Mouse (Mus musculus) ovary, postnatal 36 days (tissue): ENCODE data around the gene Ubl3.

Source experiments
- DNase-seq: peaks from one replicate; pipeline ENCODE4 v3.0.0; 2022; ENCODE audit warnings: low spot score, mixed read lengths

The Ubl3 gene

DNA sequence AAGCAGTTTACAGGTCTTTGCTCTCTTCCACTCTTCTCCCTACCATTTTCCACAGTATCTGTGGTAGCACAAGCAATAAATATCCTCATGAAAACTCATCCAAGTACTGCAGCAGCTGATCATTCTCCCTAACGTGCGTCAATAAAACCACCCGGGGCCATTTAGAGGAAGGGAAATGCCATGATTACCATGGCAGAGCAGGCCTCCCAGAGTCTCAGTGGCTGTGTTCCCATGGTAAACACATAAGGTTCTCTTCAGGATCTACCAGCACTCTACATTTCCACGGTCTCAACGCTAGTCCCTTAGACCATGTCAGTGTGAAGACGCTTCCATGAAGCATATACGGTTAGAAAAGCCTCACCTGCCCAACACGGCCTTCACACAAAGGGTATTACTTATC, 26.0 kb downstream of the Ubl3 start:
- DNase-seq: no peak

DNA sequence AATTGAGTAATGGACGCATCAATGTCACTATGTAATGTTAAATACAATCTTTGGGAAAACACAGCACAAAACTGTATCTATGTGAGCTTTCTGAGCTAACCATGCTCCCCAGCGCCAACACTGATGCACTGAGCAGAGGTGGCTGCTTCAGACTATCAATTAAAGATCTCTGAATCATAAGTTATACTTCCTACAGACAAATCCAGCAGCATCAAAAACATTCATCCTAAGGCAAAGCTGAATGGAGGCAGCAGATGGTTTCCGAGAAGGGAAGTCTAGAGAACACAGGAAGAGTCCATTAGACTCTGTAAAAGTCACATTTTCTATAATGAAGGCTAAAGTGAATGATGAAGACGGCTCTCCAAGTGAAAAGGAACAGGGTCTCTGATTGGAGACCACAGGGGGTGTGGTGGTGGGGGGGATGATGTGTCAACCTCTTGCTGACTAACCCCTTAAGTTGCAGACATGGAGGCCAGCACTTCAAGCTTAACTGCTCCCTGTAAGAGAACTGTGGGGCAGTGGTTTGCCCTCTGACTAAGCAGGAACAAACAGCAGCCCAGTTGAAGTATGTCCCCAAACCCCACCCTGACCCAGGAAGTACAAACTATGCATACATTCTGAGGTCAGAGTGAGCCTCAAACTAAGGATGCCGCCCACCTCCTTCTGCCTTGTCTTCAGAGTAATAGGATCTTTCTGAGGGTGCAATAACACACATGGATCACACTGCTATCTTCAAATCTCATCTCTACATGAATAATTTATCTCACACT, 29.2 kb downstream of the Ubl3 start:
- no peak for DNase-seq

- DNase-seq: no peak
Observed at GRCm38 (mm10) chr5:148522378-148522777, 30.2 kb downstream of the Ubl3 start.

DNA sequence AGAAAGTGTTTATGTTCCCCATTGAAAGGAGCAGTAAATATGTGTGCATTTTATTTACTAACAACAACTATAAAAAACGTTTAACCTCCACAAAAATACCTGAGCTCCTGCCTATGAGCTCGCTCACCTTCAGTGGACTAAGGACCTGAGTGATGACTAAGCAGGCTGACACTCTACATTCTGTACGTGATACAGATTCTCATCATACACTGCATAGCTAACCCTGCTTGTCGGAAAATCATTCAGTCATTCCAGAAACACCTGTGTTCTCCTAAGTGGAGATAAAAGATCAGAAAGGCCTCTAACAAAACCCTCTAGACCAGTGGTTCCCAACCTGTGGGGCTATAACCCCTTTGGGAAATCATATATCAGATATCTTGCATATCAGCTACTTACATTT, 35.1 kb downstream of the Ubl3 start:
- no peak for DNase-seq

DNA sequence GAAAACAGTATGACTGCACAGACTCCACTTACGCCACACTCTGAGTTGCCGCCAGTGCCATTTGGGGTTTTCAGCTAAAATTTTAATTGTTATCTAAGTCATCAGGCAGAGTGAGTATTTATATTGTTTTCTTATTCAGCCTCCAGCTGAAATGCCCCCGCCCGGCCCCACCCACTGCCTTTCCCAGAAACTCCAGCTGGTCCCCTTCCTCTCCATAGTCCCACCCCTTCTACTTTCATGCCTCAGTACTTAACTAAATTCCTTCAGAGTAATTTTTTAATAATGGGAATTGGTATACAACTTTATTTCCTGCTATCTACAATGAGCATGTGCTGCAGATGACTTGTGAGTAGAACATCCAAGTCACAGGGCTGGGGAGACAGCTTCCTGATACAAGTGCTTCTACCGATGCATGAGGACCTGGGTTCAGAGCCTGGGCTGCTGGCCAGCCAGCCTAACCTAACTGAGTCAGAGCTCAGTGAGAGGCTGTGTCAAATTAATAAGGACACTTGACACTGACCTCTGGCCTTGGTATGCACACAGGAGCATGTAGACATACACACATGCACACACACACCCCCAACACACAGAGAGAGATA, 40.4 kb downstream of the Ubl3 start:
- DNase-seq: no peak

- DNase-seq: no peak
Observed at GRCm38 (mm10) chr5:148510265-148510664, 42.3 kb downstream of the Ubl3 start.

DNA sequence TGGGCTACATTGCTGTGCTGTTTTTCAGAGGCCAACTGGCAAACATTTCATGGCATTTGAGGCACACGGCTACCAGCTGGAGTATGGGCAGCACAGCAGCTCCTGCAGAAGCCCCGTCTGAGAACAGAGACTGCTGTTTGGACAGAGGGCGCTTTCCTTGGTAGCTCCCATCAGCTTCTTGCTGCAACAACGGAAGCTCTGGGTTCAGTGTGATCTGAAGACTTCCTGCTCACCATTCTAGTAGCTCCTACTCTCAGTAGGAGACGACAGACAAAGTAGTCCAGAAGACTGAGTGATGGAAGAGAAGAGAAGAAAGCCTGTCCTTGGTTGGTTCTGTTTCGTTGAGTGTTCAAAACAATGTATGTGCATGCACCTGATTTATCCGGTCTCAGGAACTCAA, 42.9 kb downstream of the Ubl3 start:
- no peak for DNase-seq

GRCm38 (mm10) chr5:148508901-148509604, 43.5 kb downstream of the Ubl3 start:
- DNase-seq: no peak

DNA sequence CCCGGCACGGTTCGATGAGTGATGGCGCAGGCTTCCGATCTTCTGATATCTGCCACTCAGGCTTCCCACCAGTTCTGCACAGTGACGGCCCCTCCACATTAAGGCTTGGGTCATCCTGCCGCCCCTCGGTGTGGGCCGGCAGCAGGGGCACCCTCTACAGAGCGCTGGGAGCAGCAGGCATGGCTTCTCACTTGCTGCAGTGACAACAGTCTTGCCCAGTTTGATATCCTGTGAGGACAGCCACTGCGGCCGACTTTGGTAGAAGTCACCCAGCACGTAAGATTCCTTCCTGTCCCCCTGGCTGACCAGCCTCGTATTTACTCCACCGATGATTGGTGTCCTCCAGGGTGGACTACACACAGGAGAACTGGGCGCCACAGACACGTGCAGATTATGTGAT, 47.2 kb downstream of the Ubl3 start:
- no peak for DNase-seq

- no peak for DNase-seq
Observed at GRCm38 (mm10) chr5:148502237-148502636, 50.4 kb downstream of the Ubl3 start.

GRCm38 (mm10) chr5:148501228-148501957, 51.2 kb downstream of the Ubl3 start:
- DNase-seq: no peak

DNA sequence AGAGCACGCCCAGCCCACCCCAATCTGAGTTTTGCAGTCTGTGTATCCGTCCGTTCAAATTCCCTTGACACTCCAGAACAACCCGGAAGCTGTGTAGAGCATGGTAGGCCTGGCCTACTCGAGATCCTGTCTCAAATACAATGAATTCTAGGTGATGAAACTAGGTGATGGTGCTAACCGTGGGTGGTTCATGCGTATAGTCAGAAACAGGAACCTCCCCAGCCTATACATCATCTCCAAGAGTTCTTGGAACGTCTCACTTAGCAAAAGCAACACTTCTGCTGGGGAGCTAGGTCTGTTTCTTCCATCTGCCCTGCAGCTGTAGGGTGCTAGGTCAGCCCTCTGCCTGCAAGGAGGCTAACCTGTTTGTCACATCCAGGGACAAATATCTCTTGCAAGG, 52.1 kb downstream of the Ubl3 start:
- DNase-seq: no peak

DNA sequence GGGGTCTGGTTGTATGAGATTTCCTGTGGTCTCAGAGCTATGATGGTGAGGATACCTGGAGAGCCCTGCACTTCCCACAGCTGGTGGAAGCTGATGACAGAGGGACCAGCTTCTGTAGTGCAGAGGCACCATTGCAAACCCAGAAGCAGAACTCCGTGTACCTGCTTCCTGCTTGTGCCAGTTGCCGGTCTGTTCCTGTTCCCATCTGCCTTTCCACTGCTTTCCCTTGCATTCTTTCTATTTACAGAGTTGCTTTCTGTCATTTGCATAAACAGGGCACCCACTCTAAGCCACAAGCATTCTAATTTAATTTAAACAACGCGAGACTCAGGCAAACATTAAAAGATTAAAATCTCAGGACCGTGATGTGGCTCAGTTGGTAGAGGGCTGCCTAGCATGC, 53.0 kb downstream of the Ubl3 start:
- DNase-seq: no peak

GRCm38 (mm10) chr5:148495991-148496390, 56.6 kb downstream of the Ubl3 start:
- no peak for DNase-seq

DNA sequence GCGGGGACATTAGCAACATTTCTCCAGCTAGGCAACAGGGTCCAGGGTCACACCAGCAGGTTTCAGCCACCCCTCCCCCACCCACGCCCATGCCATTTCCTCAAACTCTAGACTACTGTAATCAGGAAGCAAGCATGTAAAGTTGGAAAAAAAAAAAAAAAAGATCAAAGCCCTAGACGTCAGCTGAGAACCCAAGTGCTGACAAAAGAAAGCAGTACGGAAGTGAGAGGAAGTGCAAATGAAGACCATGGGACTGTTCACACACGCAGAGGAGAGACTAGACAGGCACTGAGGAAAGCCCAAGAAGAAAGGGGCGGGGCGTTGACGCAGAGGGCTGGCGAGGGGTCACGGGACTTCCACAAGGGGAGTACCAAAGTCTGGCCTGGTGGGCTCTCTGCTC, 57.4 kb downstream of the Ubl3 start:
- no peak for DNase-seq

DNA sequence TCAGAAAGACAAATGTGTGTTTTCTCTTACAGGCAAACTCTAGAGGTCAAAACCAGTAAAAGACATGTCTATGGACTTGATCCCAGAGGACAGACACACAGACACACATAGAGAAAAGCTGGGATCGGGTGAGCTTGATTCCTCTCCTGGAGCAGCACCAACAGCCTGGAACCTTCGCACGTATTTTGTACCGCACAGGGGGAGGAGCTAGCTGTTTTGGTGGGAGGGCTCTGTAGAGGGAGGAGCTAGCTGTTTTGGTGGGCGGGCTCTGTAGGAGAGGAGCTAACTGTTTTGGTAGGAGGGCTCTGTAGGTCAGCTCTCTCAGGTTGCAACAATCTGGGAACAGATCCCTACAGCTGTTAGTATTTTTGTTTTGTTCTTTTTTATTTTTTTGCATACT, 58.3 kb downstream of the Ubl3 start:
- no peak for DNase-seq

DNA sequence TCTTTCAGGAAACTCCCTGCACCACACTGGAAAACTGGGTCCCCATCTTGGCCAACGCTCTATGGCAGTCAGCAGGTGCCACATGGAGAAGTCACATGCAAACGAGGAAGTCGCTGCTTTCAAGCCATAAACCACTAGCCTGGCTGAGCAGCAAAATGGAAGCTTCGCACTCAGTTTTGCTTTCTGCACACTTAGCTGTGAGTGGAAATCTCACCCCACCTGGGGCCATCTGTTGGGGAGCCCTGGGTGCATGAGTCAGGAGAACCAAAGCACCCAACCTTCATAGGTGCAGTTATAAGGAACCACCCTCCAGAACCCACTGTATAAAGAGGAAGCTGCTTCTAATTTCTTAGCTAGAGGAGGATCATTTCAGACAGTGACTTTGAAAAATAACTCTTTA, 59.6 kb downstream of the Ubl3 start:
- DNase-seq: no peak

- no peak for DNase-seq
Observed at GRCm38 (mm10) chr5:148490391-148490790, 62.2 kb downstream of the Ubl3 start.

DNA sequence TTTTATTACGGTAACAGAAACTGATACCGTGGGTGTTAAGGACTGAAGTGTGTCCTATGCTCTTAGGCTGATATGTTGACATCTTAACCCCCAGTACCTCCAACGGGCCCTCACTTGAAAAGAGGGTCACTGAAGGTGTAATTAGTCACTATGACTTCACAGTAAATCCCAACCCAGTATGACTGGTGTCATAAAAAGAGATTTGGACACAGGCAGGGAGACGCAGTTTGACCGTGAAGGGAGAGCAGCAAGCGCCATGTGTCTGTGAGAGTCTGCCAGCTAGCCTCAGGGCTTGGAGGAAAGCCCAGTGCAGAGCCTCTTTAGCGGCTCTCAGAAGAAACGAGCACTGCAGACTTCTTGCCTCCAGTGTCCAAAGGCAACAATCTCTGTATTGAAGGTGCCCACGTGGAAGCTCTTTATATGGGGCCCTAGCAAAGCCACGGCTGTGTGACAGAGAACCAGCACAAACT, 62.8 kb downstream of the Ubl3 start:
- DNase-seq: peak; percentile 39

DNA sequence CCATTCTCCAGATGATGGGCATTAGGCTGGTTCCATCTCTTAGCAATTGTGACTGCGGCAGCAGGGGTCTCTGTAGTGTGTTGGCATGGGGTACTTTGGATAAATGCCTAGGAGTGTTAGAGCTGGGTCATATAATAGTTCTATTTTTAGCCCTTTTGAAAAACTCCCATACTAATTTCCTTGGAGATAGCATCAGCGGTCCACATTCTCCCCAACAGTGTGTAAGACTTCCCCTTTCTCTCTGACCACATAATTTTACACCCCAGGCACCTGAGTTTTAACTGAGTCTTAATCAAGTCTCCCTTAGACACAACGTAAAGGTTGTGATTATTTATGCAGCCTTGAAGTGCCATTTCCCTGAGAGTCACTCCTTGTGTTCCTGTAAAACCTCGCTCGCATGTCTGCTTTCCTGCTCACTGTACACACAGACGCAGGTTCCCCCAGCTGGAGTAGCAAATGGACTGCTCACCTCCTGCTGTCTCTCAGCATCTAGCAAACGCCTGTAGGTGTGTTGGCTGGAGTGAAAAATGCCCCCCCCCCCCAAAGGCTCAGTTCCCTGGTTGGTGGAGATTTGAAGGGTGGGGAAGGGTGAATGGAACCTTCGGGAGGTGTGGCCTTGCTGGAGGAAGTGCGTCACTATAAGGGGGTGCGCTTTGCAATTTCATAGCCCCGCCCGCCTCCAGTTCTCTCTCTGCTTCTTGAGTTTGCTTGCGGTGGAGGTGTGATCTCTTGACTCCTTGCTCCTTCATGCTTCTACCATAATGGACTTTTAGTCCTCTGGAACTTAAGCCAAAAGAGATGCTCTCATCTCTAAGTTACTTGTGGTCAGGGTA, 63.5 kb downstream of the Ubl3 start:
- DNase-seq: no peak

- DNase-seq: no peak
Observed at GRCm38 (mm10) chr5:148486202-148486601, 66.4 kb downstream of the Ubl3 start.

DNA sequence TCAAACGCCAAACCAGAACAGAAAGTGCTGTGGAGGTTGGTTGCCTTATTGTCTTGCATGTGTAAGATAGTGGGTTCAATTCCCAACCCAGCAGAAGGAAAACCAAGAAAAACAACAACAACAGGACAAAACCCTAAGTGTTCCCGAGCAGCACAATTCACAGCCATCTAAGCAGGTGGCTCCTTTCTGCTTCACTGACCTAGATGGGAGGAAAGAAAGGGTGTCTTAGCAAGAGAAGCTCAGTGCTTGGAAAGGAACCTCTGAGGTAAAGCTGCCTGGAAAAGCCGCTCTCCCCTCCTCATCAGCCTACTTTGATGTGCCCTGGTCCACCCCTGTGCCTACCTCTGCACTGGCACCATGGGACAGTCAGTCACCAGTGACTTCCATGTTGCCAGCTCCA, 70.8 kb downstream of the Ubl3 start:
- DNase-seq: no peak
